Mouse (Mus musculus) gastrocnemius, adult 18-20 months (tissue): ENCODE data around the gene Pdcd10. TPM values are rescaled to one million over a fixed set of nuclear protein-coding genes. Genes with fewer than 3 reads are reported as not detected.

Experiments
- DNase-seq: peaks from one replicate; pipeline ENCODE4 v3.0.0; 2021; ENCODE audit warnings: low spot score
- long read RNA-seq, 2 experiments: library from polyadenylated mRNA; stranded (forward); transcript quantifications; one replicate each; pipeline ENCODE4 v2.0.0; 2021
- total RNA-seq, 2 experiments: library from RNA; stranded (reverse); gene quantifications; 2 replicates each; pipeline ENCODE4 v1.2.3; 2021

Gene Pdcd10
- total RNA-seq = 10 to 100 TPM; 13.2 to 13.9 TPM
- long read RNA-seq, experiment 1, transcript Pdcd10-205 (8 exons, 1,927 nt) = major isoform, 32 of 35 reads
- long read RNA-seq, experiment 1, partial matches to known transcripts = 0 of 35 reads
- long read RNA-seq, experiment 1, other reads (novel, unspliced or antisense) = 3 of 35 reads
- long read RNA-seq, experiment 2, transcript Pdcd10-205 (8 exons, 1,927 nt) = major isoform, 21 of 22 reads
- long read RNA-seq, experiment 2, partial matches to known transcripts = 0 of 22 reads
- long read RNA-seq, experiment 2, other reads (novel, unspliced or antisense) = 1 of 22 reads

DNA sequence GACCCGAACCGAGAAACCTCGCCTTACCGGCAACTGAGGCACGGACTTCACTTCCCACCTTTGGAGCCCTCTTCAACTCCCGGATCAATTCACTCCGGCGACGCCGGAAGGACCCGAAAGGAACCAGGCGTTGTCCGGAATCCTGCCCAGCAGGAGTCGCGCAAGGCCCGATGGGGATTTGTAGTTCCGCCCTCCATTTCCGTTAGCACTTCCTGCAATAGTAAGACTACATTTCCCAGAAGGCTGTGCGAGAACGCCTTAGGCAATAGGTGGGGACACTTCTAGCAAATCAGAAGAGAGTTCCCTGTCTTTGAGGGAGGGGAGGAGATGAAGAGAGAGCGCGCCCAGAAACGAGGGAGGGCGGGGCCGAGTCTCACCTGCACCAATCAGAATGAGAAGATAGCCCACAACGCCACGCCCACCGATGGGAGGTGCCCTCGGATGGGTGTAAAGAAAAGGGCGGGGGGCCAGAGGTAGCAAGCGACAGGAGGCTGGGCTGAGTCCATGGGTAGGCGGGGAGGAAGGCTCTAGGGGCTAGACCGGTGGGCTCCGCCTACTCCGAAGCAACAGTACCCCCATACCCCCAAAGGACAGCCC is at the start of gene Pdcd10:
Gene Pdcd10 (minus strand): TSS at position 162 of the 597 bp plus-strand sequence.
- peak; percentile 99 for DNase-seq

DNA sequence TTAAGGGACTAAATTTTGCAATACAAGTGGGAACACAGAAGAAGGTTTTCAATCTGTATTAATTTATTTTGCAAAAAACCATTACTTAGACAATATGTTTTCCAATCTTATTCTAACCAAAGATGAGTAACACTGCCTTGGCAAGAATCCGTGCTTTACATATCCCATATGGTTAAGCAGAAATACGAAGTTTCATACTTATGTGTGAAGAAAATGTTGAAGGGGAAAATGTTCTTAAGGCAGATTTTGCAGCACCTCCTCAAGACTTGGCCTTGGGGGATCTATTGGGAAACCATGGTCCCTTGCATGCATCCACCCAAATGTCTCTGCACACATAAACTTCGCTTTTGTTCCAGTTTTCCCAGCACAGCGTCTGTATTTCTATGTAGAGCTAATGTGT is 28.2 kb upstream of the Pdcd10 start:
- DNase-seq = no peak

DNA sequence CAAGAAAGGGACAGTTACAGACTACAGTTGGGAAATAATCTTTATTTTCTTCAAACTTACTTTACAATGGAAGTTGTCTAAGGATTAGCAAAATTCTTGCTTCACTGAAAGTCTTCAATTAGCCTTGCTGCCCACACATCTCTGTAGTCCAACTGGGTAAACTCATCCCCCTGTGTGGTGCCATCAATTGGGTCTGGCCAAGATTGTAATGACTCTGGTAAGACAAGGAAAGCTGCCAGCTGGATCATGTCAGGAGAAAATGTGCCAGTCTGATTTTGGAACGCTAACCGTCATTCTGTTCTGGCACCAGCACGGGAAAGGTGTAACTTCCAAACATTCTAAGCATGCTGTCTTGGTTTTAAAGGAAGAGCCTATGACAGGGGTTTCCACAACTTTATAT is 26.6 kb upstream of the Pdcd10 start:
- no peak for DNase-seq

DNA sequence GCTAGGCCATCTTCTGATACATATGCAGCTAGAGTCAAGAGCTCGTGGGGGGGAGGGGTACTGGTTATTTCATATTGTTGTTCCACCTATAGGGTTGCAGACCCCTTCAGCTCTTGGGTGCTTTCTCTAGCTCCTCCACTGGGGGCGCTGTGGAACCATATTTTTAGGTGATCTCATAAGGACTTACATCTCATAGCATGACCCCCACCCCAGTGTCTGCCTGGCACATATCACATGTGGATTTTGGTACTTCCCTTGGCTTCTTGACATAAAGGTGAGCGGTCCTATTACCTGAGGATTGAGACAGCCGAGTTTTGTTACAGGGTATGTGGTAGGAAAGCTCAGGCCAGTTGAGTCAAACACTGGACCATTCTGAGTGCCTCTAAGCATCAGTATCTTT is 22.7 kb upstream of the Pdcd10 start:
- DNase-seq = no peak

DNA sequence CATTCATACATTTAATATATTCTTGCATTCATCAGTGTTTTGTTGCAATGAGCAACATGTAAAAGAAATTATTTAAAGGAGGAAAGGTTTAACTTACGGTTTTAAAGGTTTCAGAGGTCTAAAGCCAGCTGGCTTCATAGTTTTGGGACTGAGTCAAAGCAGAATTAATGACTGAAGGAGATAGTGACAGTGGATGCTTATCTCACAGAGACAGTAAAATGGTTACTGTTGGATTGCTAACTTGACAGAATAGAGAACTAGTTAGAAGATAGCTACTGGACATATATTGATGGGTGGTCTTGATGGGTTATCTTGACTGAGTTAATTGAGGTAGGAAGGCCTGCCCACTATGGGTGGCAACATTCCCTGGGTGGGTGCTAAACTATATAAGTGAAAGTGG is 18.9 kb upstream of the Pdcd10 start:
- no peak for DNase-seq

DNA sequence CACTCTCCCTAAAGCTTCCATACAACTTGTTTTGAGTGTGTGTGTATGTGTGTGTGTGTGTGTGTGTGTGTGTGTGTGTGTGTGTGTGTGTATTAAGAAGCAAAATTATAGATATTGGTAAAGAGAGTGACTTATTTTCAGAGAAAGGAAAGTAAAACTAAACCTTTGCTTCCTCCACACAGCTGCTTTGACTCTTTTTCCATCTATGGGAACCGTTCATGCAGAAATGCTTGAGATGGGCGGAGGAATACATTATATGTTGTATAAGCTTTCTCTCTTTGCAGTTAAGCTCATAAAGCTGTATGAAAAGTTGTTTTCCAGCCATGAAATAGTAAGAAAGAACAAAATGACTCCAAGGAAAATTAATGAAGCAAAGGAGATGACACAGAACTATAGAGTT is 17.4 kb upstream of the Pdcd10 start:
- DNase-seq = no peak

DNA sequence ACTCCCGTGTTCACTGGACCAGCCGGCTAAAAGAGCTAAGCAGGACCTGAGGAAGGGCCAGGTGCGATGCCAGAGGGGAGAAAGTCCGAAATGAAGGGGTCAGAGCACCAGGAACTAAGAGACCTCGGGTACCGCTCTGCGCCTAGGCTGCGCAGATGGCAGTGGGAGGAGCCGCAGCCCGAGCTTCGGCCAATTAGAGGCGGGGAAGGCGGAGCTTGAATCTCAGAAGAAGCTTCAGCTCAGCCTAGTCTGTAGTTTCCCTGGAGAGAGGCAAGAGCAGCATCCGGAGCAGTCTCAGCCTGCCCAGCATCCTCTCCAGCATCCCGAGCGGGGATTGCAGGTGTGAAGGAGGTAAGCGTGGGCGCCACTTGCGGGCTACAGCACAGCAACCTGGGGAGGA is 636 bp upstream of the Pdcd10 start, which contains the start of gene Serpini1:
Gene Serpini1 (plus strand): TSS at position 256 of the 400 bp plus-strand sequence.
- peak; percentile 88 for DNase-seq

DNA sequence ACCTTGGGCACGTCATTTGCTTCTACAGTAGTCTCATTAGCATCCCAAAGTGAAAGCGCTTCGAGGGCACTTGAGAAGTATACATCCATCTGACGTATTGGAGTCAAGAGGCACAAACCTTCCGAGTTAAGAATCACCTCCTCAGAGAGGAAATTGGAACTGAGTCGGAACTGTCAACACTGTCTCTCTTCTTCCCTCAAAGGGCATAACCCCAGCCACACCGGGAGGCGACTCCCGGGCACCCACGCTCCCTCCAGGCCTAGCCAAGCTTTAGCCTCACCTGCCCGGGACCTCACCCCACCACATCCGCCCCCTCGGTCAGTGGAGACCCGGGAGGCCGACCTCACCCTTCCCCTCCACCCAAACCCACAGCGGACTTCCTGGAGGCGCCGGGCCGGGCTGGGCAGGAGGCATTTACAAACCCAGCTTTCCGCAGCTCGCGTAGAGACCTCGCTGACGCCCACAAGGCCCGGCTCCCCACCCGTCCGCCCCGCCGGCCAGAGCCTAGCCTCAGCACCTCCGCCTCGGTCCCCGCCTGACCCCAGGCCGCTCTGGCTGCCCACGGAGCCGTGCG is 448 bp downstream of the Pdcd10 start:
- peak; percentile 8 for DNase-seq

DNA sequence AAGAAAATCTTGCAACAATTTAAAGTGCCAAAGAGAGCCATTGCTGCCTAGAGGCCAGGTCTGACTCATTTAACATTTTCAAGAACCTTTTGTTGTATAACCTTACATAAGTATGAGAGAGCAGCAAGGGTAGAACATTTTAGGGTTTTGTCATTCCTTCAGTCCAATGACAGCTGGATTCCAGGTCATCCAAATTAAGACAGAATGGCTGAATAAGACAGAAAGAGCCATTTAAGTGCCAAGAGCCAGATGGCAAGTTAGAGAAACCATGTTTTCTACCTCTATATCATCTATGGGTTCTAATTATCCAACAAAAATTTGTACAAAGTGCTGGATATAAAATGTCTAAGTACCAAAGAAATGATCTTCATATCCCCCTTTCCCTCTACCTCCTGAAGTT is 5.4 kb downstream of the Pdcd10 start:
- no peak for DNase-seq

DNA sequence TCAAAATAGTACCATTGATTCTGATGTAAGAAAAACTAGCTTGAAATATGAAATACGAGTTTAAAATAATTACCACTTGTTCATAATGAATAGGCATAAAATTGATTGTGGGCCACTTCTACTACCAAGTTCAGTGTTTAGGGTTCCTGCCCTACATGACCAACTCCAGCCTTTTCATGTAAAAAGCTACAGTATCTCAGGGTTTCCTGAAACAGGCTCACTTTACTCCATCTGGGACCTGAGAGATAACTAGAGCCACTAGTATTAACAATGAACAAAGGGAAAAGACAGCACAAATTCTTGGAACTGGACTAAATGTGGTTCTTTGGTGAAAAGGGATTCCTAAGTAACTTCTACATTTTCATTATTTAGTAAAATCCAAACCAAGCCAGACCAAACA is 12.4 kb downstream of the Pdcd10 start:
- DNase-seq = no peak

DNA sequence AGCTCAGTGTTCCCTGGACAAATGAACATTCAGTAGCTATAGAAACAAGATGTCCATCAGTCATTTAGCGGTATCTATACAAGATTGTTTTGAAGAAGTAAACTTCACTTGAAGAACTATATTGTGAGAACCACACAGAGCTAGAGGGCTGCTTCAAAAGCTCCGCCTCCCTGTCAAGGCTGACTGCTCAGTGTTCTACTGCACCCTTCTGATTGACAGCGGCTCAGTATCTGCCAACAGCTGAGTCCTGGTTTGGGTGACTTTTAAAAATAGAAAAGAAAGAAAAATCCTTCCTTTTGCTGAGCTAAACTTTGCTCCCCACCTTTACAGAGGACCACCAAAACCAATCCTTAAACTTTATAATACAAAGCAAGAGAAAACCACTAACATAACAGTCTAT is 13.8 kb downstream of the Pdcd10 start:
- DNase-seq = no peak

DNA sequence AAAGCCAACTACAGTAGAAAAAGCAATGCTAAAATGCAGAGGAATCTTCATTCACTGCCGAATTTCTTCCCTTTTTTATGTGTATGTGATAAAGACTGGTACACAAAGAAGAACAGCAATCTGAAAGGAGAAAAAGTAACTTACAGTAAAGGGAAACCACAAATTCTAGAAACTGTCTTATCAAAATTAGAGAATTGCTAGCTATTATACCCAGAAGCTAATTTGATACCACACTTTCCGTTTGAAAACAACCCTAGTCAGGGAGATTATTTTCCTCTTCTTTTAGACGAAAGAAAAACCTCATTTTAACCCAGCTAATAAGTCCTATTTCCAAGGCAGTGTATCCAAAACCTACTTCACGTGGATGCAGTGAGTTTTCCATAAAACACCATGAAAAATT is 15.4 kb downstream of the Pdcd10 start:
- DNase-seq = no peak

DNA sequence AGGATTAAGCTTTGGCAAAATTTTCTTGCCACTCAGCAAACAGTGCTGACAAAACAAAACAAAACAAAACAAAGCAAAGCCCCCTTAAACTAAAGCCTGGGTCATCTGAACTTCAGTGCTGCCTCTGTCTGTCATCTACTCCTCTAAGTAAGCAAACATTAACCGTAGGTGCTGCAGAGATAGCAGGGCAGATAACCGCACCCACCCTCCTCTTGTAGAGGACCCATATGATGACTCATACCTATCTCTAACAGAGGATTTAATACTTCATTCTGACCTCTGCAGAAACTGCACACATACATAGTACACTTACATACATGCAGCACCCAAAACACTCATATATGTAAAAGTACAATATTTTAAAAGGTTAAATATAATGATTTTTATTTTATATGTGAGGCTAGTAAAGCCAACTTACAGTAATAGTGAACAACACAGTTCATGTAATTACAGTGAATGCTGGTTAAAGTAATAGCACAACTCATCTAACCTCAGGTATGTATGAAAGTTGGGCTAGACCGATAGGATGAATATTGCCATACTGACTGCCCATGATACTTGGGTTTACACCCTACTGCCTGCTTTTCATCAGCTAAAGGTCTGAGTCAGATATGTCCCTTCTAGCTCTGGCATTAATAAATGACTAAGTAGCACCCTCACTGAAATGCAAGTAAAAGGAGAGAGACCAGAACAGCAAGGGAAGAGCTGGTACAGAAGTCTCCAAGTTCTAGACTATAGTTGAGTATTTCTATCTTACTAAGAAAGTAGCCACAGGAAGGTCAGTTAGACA is 22.4 kb downstream of the Pdcd10 start:
- no peak for DNase-seq

DNA sequence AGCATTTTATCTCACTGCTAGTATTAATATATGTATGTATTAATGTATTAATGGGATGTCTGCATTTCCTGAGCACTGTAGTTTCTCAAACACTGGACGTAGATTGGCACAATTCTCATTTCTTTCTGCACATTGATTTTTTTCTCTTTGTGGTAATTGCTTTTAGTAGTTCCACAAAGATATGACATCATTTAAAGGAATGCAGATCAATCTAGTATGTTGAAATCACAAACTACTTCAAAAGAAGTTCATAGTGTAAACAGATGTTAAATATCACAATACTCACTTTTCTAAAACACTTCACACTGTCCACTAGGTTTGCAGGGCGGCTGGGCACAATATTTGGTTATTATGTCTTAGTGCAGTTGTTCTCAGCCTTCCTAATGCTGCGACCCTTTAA is 25.6 kb downstream of the Pdcd10 start:
- DNase-seq = no peak

DNA sequence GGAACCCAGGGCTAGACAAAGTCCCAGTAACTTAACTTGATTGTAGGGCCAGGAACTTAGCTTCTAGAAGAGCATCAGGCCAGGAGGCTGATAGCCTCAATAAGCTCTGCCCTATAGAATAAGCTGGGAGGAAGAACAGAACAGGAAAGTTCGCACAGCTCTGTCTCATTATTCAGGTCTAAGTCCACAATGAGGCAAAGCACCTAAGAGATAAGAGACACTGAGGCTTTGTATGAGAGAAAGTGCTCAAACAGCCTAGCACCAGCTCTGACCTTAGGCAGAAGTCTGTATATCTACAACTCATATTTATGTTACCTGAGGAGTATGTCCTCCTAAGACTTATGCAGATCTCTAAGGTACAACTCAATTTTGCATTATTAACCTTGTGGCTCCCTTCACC is 34.1 kb downstream of the Pdcd10 start:
- no peak for DNase-seq

DNA sequence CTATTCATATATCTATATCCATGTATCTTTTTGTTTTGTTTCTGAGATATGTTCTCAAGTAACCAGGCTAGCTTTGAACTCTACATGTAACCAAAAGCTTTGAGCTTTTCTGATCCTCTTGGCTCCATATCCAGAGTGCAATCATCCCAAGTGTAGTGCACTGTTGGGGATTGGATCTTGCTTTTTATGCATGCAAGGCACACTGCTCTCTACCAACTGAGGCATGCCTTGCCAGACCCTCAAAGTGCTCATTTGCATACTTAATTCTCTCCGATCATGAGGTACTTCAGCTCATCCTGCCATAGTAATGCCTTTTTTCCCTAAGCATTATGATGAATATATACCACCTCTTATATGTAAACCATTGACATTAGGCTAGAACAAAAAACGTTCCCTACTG is 35.3 kb downstream of the Pdcd10 start:
- no peak for DNase-seq

DNA sequence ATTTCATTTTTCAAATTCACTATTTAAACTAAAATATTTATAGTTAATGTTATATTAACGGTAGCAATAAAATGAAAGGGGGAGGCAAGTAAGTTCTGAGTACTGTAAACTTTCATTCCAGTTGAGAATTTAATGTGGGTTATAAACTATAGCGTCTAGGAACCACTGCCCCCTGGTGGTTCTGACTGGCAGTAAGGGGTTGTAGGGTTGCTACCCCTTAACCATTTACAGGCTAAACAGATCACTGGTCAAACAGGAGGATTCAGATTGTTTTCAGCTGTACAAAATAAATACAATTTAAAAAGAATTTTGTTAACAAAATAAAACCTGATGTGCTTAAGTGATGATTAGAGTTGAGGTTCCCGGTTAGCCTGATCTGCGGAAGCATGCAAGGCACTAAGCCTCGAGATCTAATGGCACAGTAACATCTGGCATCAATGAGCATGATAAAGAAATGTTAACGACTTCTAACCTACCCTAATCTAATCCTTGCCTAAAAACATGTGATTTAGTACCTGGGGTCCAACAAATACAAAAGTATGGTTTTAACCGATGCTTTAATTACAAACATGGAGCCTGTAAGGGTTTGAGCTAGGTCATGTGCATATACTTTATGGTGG is 38.9 kb downstream of the Pdcd10 start:
- peak; percentile 34 for DNase-seq

DNA sequence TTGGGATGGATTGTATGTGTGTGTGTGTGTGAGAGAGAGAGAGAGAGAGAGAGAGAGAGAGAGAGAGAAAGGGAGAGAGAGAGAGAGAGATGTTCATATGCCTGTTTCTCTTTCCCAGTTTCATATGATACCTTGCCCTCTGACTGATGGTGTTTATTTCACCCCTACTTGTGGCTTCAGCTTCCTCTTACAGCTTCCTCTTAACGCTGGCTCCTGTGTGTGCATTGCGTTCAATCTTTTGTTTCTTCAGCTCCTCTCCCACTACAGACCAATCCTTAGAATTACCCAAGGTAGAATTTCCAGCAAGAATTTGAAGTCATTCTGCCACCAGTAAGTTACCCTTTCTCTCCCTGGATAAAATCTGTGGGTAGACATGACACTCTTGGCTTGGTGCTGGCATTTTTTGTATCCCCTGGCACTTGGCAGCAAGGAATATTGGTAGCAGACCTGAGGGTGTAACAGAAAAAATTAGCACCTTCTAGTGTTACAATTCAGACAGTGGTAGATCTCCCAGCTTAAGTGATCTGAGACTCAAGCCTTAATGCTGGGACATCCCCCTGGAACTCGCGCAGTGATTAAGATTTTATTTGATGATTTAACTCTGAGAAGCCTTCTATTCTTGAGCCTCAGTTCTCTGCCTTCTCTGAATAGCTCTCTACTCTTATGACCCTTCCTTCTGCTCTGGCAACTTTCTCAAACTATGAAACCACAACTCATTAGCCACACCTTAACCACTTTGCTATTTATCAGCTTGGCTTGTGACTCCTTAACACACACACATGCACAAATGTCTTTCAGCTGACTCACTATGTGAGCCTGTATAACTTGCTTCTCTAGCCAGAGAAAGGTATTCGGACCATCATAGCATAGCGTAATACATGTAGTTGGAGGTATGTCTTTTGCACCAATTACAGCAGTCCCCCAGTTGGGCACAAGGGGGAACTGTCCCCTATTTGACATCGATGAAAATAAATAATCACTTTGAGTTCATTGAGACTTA is 57.4 kb downstream of the Pdcd10 start:
- DNase-seq = no peak

DNA sequence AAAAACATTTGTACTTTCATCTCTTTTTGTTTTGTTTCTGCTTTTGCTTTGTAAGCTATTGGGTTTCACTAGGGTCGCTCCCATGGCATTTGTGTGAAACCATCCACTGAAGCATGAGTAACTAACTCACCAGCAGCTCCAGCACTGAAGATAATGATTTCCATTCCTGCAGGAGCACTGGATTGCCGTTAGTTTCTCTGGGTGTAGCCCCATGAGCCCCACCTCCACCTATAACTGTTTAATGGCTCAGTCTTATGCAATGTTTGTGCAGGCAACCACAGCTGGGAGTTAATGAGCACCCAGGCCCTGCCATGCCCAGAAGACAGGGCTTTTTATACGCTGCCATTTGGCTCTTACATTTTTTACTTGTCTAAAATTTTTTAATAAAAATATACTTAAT is 63.7 kb downstream of the Pdcd10 start:
- no peak for DNase-seq

DNA sequence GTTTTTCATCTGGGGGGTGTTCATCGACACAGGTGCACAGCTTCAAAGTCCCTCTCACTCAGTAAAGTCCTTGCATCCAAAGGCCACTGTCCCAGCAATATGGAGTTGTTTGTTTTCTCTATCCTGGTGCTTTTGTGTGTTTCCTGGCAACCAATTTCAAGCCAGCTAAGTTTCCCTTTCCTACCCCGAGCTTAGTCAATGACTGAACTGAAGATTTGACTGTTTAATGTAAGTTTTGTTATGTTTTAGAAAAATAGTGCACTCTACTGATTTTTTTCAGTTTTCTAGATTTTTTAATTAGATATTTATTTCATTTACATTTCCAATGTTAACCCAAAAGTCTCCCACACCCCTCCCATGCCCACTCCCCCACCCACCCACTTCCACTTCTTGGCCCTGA is 74.6 kb downstream of the Pdcd10 start, which contains the start of gene Wdr49:
Gene Wdr49 (minus strand): TSS at position 101 of the 400 bp plus-strand sequence.
- no peak for DNase-seq
